Mouse (Mus musculus): ENCODE data around the gene Ankzf1. TPM values are rescaled to one million over a fixed set of nuclear protein-coding genes. Genes with fewer than 3 reads are reported as not detected.

Gene Ankzf1
- polyA plus RNA-seq, 1 experiment, result 47.4 TPM

- H3K4me1 ChIP-seq (ENCODE audit: control insufficient read depth, insufficient read depth, low read length), result peaks cover 12% of the 10 kb centered on the region
- TF ChIP-seq CTCF (IDR thresholded peaks at IDR 0.05; ENCODE audit: extremely low read depth, insufficient read depth, low read length) (no peak), POLR2A (IDR thresholded peaks at IDR 0.05; ENCODE audit: extremely low read depth, insufficient read depth, low read length) (0 out of 2 replicates have a peak, but pooled peaks have one; percentile 22)
- no peak overlapping the region for H3K27ac ChIP-seq (ENCODE audit: insufficient read depth, low read length)
- H3K4me3 ChIP-seq (ENCODE audit: insufficient read depth, low read length), result no peak overlapping the region
Observed at GRCm38 (mm10) chr1:75212542-75212941, 20.6 kb downstream of the Ankzf1 start.

- H3K27ac ChIP-seq (ENCODE audit: insufficient read depth, low read length), result no peak overlapping the region
- H3K4me3 ChIP-seq (ENCODE audit: insufficient read depth, low read length), result no peak overlapping the region
- TF ChIP-seq CTCF (IDR thresholded peaks at IDR 0.05; ENCODE audit: extremely low read depth, insufficient read depth, low read length) (no peak), POLR2A (IDR thresholded peaks at IDR 0.05; ENCODE audit: extremely low read depth, insufficient read depth, low read length) (no peak)
- peaks cover 12% of the 10 kb centered on the region for H3K4me1 ChIP-seq (ENCODE audit: control insufficient read depth, insufficient read depth, low read length)
Observed at GRCm38 (mm10) chr1:75213096-75213495, 21.1 kb downstream of the Ankzf1 start.

- Histone ChIP-seq H3K4me1 (ENCODE audit: control insufficient read depth, insufficient read depth, low read length) (peaks cover 12% of the 10 kb centered on the region), H3K4me3 (ENCODE audit: insufficient read depth, low read length) (no peak overlapping the region), H3K27ac (ENCODE audit: insufficient read depth, low read length) (peak overlapping the region; percentile 42; the same call in 1 of the 2 replicates)
- TF ChIP-seq POLR2A (IDR thresholded peaks at IDR 0.05; ENCODE audit: extremely low read depth, insufficient read depth, low read length), result 0 out of 2 replicates have a peak, but pooled peaks have one; percentile 7
- TF ChIP-seq CTCF (IDR thresholded peaks at IDR 0.05; ENCODE audit: extremely low read depth, insufficient read depth, low read length), result no peak
Observed at GRCm38 (mm10) chr1:75214442-75214841, 22.5 kb downstream of the Ankzf1 start.

GRCm38 (mm10) chr1:75214886-75215285 lies 22.9 kb downstream of the Ankzf1 start:
- H3K4me1 ChIP-seq (ENCODE audit: control insufficient read depth, insufficient read depth, low read length), result peaks cover 12% of the 10 kb centered on the region
- H3K4me3 ChIP-seq (ENCODE audit: insufficient read depth, low read length), result no peak overlapping the region
- H3K27ac ChIP-seq (ENCODE audit: insufficient read depth, low read length), result peak overlapping the region; percentile 42; the same call in 1 of the 2 replicates

GRCm38 (mm10) chr1:75215785-75216184 lies 23.8 kb downstream of the Ankzf1 start:
- TF ChIP-seq POLR2A (IDR thresholded peaks at IDR 0.05; ENCODE audit: extremely low read depth, insufficient read depth, low read length) (no peak), CTCF (IDR thresholded peaks at IDR 0.05; ENCODE audit: extremely low read depth, insufficient read depth, low read length) (no peak)
- H3K4me3 ChIP-seq (ENCODE audit: insufficient read depth, low read length), result no peak overlapping the region

More at GRCm38 (mm10) chr1:75214886-75215285, 22.9 kb downstream of the Ankzf1 start:
- TF ChIP-seq CTCF (IDR thresholded peaks at IDR 0.05; ENCODE audit: extremely low read depth, insufficient read depth, low read length), result no peak
- TF ChIP-seq POLR2A (IDR thresholded peaks at IDR 0.05; ENCODE audit: extremely low read depth, insufficient read depth, low read length), result no peak

GRCm38 (mm10) chr1:75216797-75217585 lies 25.0 kb downstream of the Ankzf1 start:
- TF ChIP-seq POLR2A (IDR thresholded peaks at IDR 0.05; ENCODE audit: extremely low read depth, insufficient read depth, low read length) (0 out of 2 replicates have a peak, but pooled peaks have one; percentile 5), CTCF (IDR thresholded peaks at IDR 0.05; ENCODE audit: extremely low read depth, insufficient read depth, low read length) (no peak)
- Histone ChIP-seq H3K4me1 (ENCODE audit: control insufficient read depth, insufficient read depth, low read length) (peaks cover 5% of the 10 kb centered on the region), H3K27ac (ENCODE audit: insufficient read depth, low read length) (no peak overlapping the region), H3K4me3 (ENCODE audit: insufficient read depth, low read length) (peak overlapping the region; percentile 74)

More at GRCm38 (mm10) chr1:75215785-75216184, 23.8 kb downstream of the Ankzf1 start:
- Histone ChIP-seq H3K27ac (ENCODE audit: insufficient read depth, low read length) (no peak overlapping the region), H3K4me1 (ENCODE audit: control insufficient read depth, insufficient read depth, low read length) (peaks cover 9% of the 10 kb centered on the region)

GRCm38 (mm10) chr1:75217893-75218226 lies 25.9 kb downstream of the Ankzf1 start:
- Histone ChIP-seq H3K4me3 (ENCODE audit: insufficient read depth, low read length) (peak overlapping the region; percentile 74), H3K27ac (ENCODE audit: insufficient read depth, low read length) (peak overlapping the region; percentile 86; the same call in 1 of the 2 replicates), H3K4me1 (ENCODE audit: control insufficient read depth, insufficient read depth, low read length) (peaks cover 5% of the 10 kb centered on the region)
- TF ChIP-seq POLR2A (IDR thresholded peaks at IDR 0.05; ENCODE audit: extremely low read depth, insufficient read depth, low read length) (no peak), CTCF (IDR thresholded peaks at IDR 0.05; ENCODE audit: extremely low read depth, insufficient read depth, low read length) (no peak)

- Histone ChIP-seq H3K4me3 (ENCODE audit: insufficient read depth, low read length) (peak overlapping the region; percentile 74), H3K27ac (ENCODE audit: insufficient read depth, low read length) (peak overlapping the region; percentile 86), H3K4me1 (ENCODE audit: control insufficient read depth, insufficient read depth, low read length) (peaks cover 5% of the 10 kb centered on the region)
- TF ChIP-seq POLR2A (IDR thresholded peaks at IDR 0.05; ENCODE audit: extremely low read depth, insufficient read depth, low read length), result no peak; the same call in 1 of the 2 replicates
Observed at GRCm38 (mm10) chr1:75218227-75219001, 26.5 kb downstream of the Ankzf1 start.

- Histone ChIP-seq H3K27ac (ENCODE audit: insufficient read depth, low read length) (peak overlapping the region; percentile 86), H3K4me1 (ENCODE audit: control insufficient read depth, insufficient read depth, low read length) (peaks cover 5% of the 10 kb centered on the region), H3K4me3 (ENCODE audit: insufficient read depth, low read length) (peak overlapping the region; percentile 74)
- TF ChIP-seq POLR2A (IDR thresholded peaks at IDR 0.05; ENCODE audit: extremely low read depth, insufficient read depth, low read length), result peak; percentile 100
- no peak for TF ChIP-seq CTCF (IDR thresholded peaks at IDR 0.05; ENCODE audit: extremely low read depth, insufficient read depth, low read length)
Observed at GRCm38 (mm10) chr1:75219078-75219477, 27.1 kb downstream of the Ankzf1 start.
